Mouse (Mus musculus) liver, adult 2 months (tissue): ENCODE results near the gene Txlnb.
"Not testable (repeated sequence)": the region's sequence is repeated elsewhere in the genome, so short reads cannot be mapped to it uniquely, and the experiment has no call there.

ENCODE experiments used
- CTCF ChIP-seq: fragments of 200-500 bp; IDR thresholded peaks from 2 replicates; pipeline ENCODE4 v1.5.1; 2011; ENCODE audit warnings: low read depth, low read length, control low read depth
- POLR2A ChIP-seq: fragments of 200-500 bp; IDR thresholded peaks from 2 replicates; pipeline ENCODE4 v1.6.1; 2011; ENCODE audit warnings: low read length, control low read depth; ENCODE audit not compliant: insufficient read depth; ENCODE audit errors: extremely low read depth

DNA sequence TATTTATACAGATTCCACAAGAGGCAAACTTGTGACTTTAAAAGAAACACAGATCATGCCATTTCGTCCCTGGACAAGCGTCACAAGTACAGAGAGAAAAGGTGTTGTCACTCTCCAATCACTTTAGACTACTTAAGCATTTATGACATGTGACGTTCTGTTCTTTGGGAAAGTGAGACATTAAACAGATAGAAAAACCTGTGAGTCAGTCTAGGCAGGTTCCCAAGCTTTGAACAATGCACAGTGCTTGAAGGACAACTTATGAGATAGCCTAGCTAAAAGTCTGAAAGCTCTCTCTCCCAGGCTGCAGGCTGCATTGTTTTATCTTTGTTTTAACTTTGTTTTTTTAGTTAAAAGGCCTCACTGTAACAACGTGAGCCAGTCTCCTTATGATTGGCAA, 19.3 kb upstream of the Txlnb start:
- not testable (repeated sequence) for TF ChIP-seq CTCF, POLR2A
